Mouse (Mus musculus) intestine, postnatal 0 days (tissue): ENCODE measurements around the gene Ier2. TPM values are rescaled to one million over a fixed set of nuclear protein-coding genes. Genes with fewer than 3 reads are reported as not detected.

Experiments
- ATAC-seq: fragments of 200-750 bp; cut with Nextera tagmentation; 2 replicates; pipeline ENCODE4 v1.8.0; 2017; ENCODE audit warnings: mild to moderate bottlenecking, moderate TSS enrichment, moderate library complexity
- H3K27ac ChIP-seq: fragments of 300-500 bp; sonication (generic); 2 replicates; pipeline ENCODE4 v1.5.1; 2014; ENCODE audit warnings: mild to moderate bottlenecking, low read depth, low read length, moderate library complexity
- H3K27me3 ChIP-seq: fragments of 300-500 bp; sonication (generic); replicated peaks from 2 replicates; pipeline ENCODE4 v1.6.1; 2014; ENCODE audit warnings: low read length, mixed read lengths; ENCODE audit not compliant: control insufficient read depth, insufficient read depth
- H3K36me3 ChIP-seq: fragments of 300-500 bp; sonication (generic); 2 replicates; pipeline ENCODE4 v1.6.1; 2014; ENCODE audit warnings: mild to moderate bottlenecking, moderate library complexity; ENCODE audit not compliant: control insufficient read depth, insufficient read depth
- H3K4me1 ChIP-seq: fragments of 300-500 bp; sonication (generic); replicated peaks from 2 replicates; pipeline ENCODE4 v1.6.1; 2014; ENCODE audit warnings: antibody characterized with exemption, low read length, mixed read lengths; ENCODE audit not compliant: control insufficient read depth, insufficient read depth
- H3K4me2 ChIP-seq: fragments of 300-500 bp; sonication (generic); replicated peaks from 2 replicates; pipeline ENCODE4 v1.6.1; 2014; ENCODE audit warnings: low read depth, mild to moderate bottlenecking, moderate library complexity
- H3K4me3 ChIP-seq: fragments of 300-500 bp; sonication (generic); 2 replicates; pipeline ENCODE4 v1.5.1; 2014; ENCODE audit warnings: low read depth, low read length
- H3K9ac ChIP-seq: fragments of 300-500 bp; sonication (generic); 2 replicates; pipeline ENCODE4 v1.6.1; 2014; ENCODE audit warnings: mild to moderate bottlenecking, low read depth, low read length
- H3K9me3 ChIP-seq: fragments of 300-500 bp; sonication (generic); 2 replicates; pipeline ENCODE4 v1.6.1; 2016; ENCODE audit warnings: mixed run types; ENCODE audit not compliant: control insufficient read depth
- CTCF ChIP-seq: sonication (generic); IDR thresholded peaks from 2 replicates; pipeline ENCODE4 v1.5.1; 2016; ENCODE audit warnings: low read depth, mild to moderate bottlenecking, control low read depth, antibody characterized with exemption, moderate library complexity
- WGBS: fragments of 180-500 bp; shearing (Covaris S2); extraction: QIAGEN DNeasy Blood & Tissue Kit; methylation state at CpG from one replicate; pipeline ENCODE4 v1.1.7; 2014; 5-methylcytosine and 5-hydroxymethylcytosine counted together
- polyA plus RNA-seq: library from polyadenylated mRNA; unstranded; fragments of >200 nt; fragmentation: Nextera tagmentation; extraction: Ambion mirVana; gene quantifications from 2 replicates; pipeline ENCODE4 v1.2.1, GENCODE M21; 2015

Ier2 gene
- polyA plus RNA-seq, 1 experiment from 2014 or later, result 79.4 TPM

- Histone ChIP-seq H3K36me3 (no peaks in the 10 kb centered on the region), H3K4me1 (0 out of 2 replicates have a peak, but pooled peaks cover 4% of the 10 kb centered on the region), H3K4me3 (no peak overlapping the region), H3K9me3 (no peaks in the 10 kb centered on the region), H3K4me2 (peak overlapping the region; percentile 57), H3K27ac (no peak overlapping the region), H3K9ac (no peak overlapping the region), H3K27me3 (no peaks in the 10 kb centered on the region)
- 0 out of 2 replicates have a peak, but pooled peaks have one; percentile 12 for ATAC-seq
- TF ChIP-seq CTCF, result peak; percentile 49
- 6% methylated on average over 14 of the region's 14 CpGs for WGBS
Measured at GRCm38 (mm10) chr8:84647461-84647901, 15.2 kb downstream of the Ier2 start.

GRCm38 (mm10) chr8:84646800-84647199, 15.9 kb downstream of the Ier2 start:
- Histone ChIP-seq H3K9ac (no peak overlapping the region), H3K36me3 (no peaks in the 10 kb centered on the region), H3K4me2 (peak overlapping the region; percentile 57), H3K9me3 (no peaks in the 10 kb centered on the region), H3K27ac (no peak overlapping the region), H3K27me3 (no peaks in the 10 kb centered on the region), H3K4me1 (0 out of 2 replicates have a peak, but pooled peaks cover 5% of the 10 kb centered on the region), H3K4me3 (no peak overlapping the region)
- WGBS, result 59% methylated on average over 6 of the region's 6 CpGs
- ATAC-seq, result no peak
- TF ChIP-seq CTCF, result peak; percentile 40

- ATAC-seq, result no peak
- Histone ChIP-seq H3K27me3 (no peaks in the 10 kb centered on the region), H3K9ac (no peak overlapping the region), H3K4me3 (no peak overlapping the region), H3K36me3 (no peaks in the 10 kb centered on the region), H3K4me2 (no peak overlapping the region), H3K27ac (no peak overlapping the region), H3K9me3 (no peaks in the 10 kb centered on the region), H3K4me1 (0 out of 2 replicates have a peak, but pooled peaks cover 5% of the 10 kb centered on the region)
- no peak for TF ChIP-seq CTCF
- WGBS, result 53% methylated on average over 5 of the region's 5 CpGs
Measured at GRCm38 (mm10) chr8:84643019-84643418, 19.6 kb downstream of the Ier2 start.

- H3K4me3 ChIP-seq, result no peak overlapping the region
- H3K27me3 ChIP-seq, result no peaks in the 10 kb centered on the region
- ATAC-seq, result no peak
- peak; percentile 39; the same call in 1 of the 2 replicates for TF ChIP-seq CTCF
- H3K4me2 ChIP-seq, result no peak overlapping the region; the same call in 1 of the 2 replicates
- H3K27ac ChIP-seq, result no peak overlapping the region
- 70% methylated on average over 1 of the region's 1 CpGs for WGBS
- H3K9ac ChIP-seq, result no peak overlapping the region; the same call in 1 of the 2 replicates
- H3K36me3 ChIP-seq, result no peaks in the 10 kb centered on the region
- no peaks in the 10 kb centered on the region for H3K9me3 ChIP-seq
- H3K4me1 ChIP-seq, result 0 out of 2 replicates have a peak, but pooled peaks cover 5% of the 10 kb centered on the region
Measured at GRCm38 (mm10) chr8:84641578-84642361, 20.9 kb downstream of the Ier2 start.

DNA sequence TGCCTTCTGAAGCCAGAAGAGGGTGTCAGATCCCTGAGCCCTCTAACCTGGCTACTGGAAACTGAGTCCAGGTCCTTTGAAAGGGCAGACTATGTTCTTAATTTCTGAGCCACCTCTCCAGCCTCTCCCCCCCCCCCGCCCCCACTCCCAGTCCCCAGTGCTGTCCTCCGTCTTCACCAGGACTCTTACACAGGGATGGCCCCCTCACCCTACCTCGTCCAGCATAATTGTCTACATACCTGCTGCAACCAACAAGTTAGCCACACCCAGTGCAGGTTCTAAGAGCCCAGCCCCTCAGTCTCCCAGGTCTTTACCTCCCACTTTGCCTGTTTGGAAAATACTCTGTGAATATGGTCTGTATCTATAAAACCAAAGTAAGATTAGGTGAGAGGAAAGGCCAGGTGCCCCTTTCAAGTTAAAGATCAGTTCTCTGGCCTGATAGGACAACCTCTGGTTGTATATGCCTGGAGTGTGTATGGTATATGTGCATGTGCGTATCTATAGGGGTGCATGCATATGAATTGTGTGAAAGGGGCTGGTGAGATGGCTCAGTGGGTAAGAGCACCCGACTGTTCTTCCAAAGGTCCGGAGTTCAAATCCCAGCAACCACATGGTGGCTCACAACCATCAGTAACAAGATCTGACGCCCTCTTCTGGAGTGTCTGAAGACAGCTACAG, 21.9 kb downstream of the Ier2 start:
- 63% methylated on average over 7 of the region's 7 CpGs for WGBS
- no peak for TF ChIP-seq CTCF
- H3K27ac ChIP-seq, result no peak overlapping the region
- H3K4me3 ChIP-seq, result no peak overlapping the region
- no peaks in the 10 kb centered on the region for H3K27me3 ChIP-seq
- no peaks in the 10 kb centered on the region for H3K9me3 ChIP-seq
- no peak for ATAC-seq
- no peaks in the 10 kb centered on the region for H3K36me3 ChIP-seq
- no peak overlapping the region for H3K4me2 ChIP-seq
- H3K9ac ChIP-seq, result no peak overlapping the region
- H3K4me1 ChIP-seq, result 0 out of 2 replicates have a peak, but pooled peaks cover 5% of the 10 kb centered on the region

DNA sequence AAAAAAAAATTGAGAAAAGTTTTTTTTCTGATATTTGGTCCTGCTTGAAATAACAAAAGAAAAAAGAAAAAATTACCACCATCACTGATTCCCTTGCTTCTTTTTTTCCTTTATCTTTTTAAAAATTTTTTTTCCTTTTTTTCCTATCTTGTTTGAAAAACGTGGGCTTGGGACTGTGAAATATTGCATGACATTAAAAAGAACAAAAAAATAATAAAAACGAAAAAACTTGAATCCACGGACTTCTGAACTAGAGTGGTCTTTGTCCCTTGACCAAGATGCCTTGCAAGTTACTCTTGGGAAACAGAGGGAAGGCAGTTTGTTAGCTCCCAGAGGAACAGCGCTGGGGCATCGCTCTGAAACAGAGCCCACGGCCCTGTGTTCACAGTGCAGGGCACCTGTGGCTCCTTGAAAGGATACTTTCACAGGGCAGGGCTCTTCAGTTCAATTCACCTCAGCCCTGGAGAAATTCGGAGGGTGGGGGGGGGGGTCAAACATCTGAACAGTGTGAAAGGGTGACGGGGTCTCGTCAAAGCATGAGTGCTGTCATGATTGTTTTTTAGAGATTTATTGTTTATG, 22.6 kb downstream of the Ier2 start:
- Histone ChIP-seq H3K9me3 (no peaks in the 10 kb centered on the region), H3K27ac (no peak overlapping the region), H3K4me1 (0 out of 2 replicates have a peak, but pooled peaks cover 5% of the 10 kb centered on the region), H3K27me3 (no peaks in the 10 kb centered on the region), H3K36me3 (no peaks in the 10 kb centered on the region), H3K9ac (no peak overlapping the region), H3K4me2 (peak overlapping the region; percentile 83), H3K4me3 (peak overlapping the region; percentile 55)
- 23% methylated on average over 9 of the region's 9 CpGs for WGBS
- TF ChIP-seq CTCF, result no peak
- no peak for ATAC-seq
